Mouse (Mus musculus): ENCODE measurements around the gene Hist1h1e.

The Hist1h1e gene

GRCm38 (mm10) chr13:23622175-23622671 is at the start of gene Hist1h1e:
Gene Hist1h1e (minus strand): TSS chr13:23622558.
- peak; percentile 84 to 88 for DNase-seq (ENCODE audit: low spot score in 2 of 2)

GRCm38 (mm10) chr13:23662536-23662935 is 40.2 kb upstream of the Hist1h1e start:
- no peak for DNase-seq (ENCODE audit: low spot score in 2 of 2)

GRCm38 (mm10) chr13:23659636-23660366 is 37.4 kb upstream of the Hist1h1e start:
- no peak for DNase-seq (ENCODE audit: low spot score in 2 of 2)

DNA sequence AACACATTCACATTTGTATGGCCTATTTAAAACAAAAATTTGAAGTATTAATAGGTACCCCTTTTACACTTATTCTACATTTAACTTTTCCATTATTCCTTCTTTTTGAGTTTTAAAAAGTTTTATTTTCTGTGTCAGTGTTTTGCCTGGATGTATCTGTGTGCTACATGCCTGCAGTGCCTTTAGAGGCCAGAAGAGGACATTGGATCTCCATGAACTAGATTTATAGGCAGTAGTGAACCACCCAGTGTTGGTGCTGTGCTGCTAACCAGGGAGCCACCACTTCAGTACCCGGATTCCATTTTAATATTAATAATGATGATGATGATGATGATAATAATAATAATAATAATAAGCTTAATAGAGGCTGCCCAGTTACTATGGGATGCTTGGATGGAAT is 8.3 kb upstream of the Hist1h1e start:
- no peak for DNase-seq (ENCODE audit: low spot score in 2 of 2)

DNA sequence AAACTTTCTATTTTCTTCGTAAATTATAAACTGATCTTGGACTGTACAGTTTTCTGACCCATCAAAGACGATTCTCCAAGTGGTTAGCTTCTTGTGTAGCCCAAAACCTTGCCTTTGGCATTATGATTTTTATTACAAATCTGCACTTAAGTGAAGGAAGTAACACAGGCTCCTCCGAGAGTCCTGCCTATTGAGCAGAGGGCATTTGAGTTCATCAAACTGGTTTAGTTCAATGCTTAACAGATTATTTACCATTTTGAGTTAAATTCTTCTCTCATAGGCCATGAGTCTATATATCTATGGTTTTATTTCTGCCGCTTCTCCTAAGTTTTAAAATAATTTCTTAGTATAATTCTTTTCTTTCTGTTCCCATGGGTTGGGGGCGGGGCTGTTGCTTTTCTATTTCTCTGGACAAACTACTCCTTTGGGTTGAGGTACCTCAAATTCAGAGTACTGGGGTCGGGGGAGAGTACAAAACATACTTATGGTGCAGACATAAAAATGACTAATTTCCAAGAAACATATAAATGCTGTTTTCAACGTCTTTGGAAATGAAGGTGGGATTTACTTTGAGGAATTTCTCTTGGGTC is 598 bp upstream of the Hist1h1e start:
- DNase-seq (ENCODE audit: low spot score in 2 of 2): no peak

DNA sequence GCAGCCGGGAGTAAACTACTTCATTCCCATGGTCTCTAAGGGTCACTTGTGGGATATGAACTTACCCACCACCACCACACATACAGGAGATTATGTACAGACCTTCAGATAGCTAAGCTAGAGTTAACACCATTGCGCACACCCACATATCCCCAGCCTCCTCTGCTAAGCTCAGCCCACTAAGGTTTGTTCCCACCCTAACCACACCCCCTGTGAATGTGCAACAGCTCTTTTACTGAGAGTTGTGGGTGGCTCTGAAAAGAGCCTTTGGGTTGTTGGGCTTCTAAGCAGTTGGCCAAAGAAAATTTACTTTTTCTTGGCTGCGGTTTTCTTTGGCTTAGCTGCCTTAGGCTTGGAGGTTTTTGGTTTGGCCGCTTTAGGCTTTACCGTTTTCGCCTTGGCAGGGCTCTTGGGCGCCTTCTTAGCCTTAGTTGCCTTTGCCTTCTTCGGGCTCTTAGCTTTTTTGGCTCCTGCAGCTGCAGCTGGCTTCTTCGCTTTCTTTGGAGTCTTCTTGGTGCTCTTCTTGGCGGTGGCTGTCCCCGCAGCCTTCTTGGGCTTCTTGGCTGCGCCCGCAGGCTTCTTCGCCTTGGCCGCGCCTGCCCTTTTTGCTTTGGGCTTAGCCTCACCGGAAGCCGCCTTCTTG is 705 bp downstream of the Hist1h1e start:
- DNase-seq (ENCODE audit: low spot score in 2 of 2): peak in 1 of 2 experiments; percentile 70

- DNase-seq (ENCODE audit: low spot score in 2 of 2): peak; percentile 76 to 83
These were observed 1.4 kb downstream of the Hist1h1e start, which contains the start of gene Hist1h2be for GRCm38 (mm10) chr13:23620733-23621531. Gene Hist1h2be (minus strand): TSS chr13:23621124.

DNA sequence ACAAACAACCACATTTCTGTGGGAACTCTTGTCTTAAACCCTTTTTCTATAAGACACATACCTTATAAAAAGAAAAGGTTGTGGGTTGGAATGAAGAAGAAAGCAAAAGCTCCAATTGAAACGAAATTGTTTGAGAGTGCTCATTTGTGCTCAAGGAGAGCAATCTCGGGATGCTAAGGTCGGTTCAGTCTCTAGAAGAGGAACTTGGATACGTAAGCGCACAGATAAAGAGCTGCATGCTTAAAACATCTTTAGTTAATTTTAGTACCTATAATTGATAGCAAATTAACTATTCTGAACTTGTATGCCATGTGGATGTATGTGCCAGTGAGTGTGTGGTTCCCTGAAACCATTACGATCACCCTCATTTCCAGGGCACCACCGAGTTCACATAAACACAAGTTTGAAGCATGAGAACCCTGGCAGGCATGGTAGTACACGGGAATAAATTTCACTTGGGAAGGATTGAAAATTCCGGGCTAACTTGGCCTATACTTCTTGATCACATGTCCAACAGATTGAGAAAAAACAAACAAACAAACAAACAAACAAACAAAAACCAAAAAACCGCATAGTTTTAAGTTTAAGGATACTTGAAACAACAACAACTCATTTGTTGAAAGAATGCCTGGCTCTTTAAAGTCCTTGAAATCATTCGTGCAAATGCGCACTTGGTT is 2.2 kb downstream of the Hist1h1e start:
- peak in 1 of 2 experiments; percentile 6 for DNase-seq (ENCODE audit: low spot score in 2 of 2)

DNA sequence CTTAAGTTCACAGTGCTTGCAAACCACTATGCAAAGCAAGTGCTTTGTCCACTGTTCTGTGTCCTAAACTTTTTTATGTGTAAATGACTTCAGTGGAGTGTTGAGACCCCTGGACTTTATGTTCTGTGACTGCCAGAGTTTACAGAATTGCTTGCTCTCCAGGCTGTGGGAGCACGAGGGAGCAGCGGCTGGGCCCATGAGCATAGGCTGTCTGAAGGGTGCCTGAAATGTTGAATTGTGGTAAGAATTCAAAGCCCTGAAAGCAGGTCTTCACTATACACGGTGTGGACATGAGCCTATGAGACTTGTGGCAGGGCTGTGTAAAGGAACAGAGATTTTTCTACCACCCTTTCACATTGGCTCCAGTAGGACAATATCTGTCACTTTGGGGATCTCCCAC is 10.7 kb downstream of the Hist1h1e start:
- no peak for DNase-seq (ENCODE audit: low spot score in 2 of 2)

- no peak for DNase-seq (ENCODE audit: low spot score in 2 of 2)
These were observed 12.0 kb downstream of the Hist1h1e start for GRCm38 (mm10) chr13:23610393-23610792.

DNA sequence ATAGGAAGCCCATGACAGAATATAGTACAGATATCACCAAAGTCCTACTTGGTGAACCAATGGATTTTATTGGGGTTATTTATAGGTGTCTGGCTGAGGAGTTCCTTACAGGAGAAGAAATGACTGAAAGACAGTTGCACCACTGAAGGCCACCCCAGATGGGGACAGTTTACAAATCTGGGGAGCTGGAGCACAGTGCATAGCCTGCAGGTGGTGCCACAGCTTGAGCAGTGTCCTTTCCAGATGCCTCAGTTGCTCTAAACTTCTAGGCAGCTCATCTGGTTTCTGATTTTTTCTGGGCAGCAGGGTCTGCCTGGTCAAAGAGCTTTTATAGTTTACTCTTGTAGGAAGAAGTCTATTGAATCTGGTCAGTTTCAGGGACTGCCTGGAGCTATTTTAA is 12.5 kb downstream of the Hist1h1e start:
- no peak for DNase-seq (ENCODE audit: low spot score in 2 of 2)

GRCm38 (mm10) chr13:23609209-23609608 is 13.1 kb downstream of the Hist1h1e start:
- no peak for DNase-seq (ENCODE audit: low spot score in 2 of 2)

DNA sequence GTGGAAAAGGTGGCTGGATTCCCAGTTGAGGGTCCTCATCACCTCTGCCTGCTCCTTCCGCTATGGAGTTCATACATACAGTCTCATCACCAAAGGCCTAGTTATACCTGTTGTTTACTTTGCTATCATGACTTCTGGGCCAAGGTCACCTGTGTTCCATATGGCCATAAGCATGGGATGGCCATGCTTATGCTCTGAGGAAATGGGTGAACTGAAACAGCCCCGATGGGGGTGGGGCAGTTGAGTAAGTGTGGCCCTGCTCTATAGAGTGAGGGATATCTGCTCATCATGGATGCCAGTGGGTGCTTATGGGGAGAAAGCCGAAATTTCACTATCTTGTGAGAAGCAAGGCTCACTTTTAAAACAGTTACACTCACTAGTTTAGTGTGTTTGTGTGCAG is 17.3 kb downstream of the Hist1h1e start:
- no peak for DNase-seq (ENCODE audit: low spot score in 2 of 2)

DNA sequence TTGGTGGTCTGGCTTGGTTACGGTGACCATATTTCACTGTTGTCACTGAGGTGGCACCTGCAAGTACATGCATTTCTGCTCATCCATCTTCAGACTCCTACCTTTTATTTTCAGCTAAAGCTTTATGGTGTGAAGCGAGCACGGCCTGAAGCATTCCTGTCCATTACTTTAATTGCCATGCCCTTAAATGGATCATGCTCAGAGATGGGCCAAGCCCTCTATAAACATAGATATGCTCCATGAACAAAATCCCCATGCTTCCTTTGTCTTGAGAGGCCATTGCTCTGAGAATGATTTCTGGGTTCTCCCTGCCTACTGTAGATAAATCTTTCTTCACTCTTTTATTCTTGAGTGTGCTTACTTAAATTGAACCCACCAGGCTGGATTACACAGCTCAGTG is 17.9 kb downstream of the Hist1h1e start:
- no peak for DNase-seq (ENCODE audit: low spot score in 2 of 2)

DNA sequence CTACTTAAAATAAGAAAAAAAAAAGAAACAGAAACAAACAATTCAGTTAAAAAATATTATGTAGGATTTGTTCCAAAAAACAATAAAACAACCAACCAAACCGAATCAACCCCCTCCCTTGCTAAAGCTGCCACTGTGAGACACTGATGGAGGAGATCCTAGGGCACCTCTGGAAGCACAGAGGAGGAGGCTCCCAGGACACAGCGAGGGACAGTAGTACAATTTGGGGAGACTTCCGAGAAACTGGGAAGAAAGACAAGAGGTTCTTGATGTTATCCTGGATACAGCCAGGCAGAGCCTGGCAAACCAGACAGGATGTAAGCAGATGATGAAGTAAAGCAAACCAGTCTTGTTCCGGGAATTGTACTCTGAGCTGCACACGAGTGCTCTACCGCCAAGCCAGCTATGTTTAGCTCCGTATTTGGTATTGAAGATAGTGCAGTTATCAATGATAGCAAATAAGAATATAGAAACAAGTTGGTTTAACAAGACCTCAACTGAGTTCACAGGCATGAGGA is 19.1 kb downstream of the Hist1h1e start:
- DNase-seq (ENCODE audit: low spot score in 2 of 2): no peak

DNA sequence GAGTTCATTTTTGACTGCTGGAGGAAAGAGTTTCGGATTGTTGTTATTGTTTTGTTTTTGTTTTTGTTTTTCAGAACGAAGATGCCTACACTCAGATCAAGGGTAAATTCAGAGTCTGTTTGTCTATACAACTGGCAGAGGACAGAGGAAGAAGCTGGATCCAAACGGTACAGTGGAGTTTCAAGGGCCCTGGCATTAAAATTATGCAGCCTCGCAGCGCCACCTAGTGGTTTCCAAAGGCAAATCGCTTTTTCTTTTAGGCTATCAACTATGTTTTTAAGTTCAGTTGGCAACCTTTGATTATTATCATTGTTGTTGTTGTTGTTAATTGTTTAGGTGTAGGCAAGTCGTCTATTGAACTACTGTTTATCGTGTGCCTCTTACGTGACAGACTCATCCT is 24.4 kb downstream of the Hist1h1e start:
- DNase-seq (ENCODE audit: low spot score in 2 of 2): peak in 1 of 2 experiments; percentile 72

- no peak for DNase-seq (ENCODE audit: low spot score in 2 of 2)
These were observed 26.6 kb downstream of the Hist1h1e start for GRCm38 (mm10) chr13:23595622-23596372.

DNA sequence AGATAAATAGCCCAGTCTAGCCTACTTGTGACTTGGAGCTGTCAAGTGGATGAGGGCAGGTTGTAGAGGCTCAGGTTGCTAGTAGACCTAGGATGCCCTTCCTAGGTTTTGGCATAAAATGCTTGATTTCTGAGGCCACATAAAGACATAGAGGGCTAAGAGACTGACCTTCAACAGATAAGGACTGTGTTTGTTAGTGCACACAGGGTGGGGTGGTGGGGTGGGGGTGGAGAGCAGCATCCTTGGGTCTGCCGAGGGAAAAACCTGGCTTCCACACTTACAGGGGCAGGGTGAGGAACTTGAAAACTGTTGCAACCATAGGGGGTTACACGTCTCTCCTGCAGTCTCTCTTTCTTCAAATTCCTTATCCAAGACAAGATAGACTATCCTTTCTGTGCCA is 27.2 kb downstream of the Hist1h1e start:
- DNase-seq (ENCODE audit: low spot score in 2 of 2): no peak

DNA sequence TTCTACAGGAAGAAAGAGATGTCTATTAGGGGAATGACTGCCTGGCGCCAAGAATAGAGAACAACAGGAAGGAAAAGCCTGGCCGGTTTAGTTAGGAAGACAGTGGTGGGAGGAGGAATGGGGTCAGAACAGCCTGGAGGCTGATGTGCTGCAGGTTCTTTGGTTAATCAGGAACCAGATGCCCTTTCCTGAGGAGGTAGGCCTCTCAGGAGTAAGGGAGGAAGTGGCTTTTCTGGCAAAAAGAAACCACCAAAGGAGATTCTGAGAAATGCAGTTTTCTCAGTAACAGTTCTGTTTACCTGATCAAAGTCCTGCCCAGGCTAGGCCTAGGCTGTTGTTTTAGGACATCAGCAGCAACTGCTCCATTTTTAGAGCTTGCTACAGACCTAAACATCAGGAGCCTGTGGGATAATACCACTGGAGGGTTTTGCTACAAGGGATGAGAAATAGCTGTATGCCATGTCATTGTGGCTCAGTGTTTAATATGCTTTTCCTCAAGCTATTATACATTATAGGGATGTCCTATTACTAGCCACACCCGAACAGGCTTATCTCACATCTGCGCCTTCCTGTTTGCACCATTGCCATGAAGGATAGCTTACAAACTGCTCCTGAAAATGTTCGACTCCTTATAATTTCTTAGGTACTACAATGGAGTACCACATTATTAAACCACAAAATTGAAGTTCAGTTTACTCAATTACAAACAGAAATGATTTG is 29.1 kb downstream of the Hist1h1e start:
- DNase-seq (ENCODE audit: low spot score in 2 of 2): no peak

DNA sequence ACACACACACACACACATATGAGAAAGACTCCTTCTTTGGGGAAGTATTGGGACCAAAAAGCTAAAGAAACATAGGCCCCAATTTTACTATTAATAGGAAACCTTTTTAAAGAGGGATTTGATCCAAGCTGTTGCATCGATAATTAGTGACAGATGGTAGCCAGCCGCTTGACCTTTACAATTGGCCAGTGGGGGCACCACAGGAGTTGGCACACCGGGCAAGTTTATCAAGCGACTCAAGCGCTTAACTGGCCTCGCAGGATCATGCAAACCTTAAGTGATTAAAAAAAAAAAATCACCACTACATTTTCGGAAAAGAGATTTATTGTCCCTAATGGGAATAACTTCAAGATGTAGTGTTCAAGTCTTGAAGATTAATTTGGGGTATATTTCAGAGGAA is 29.7 kb downstream of the Hist1h1e start:
- DNase-seq (ENCODE audit: low spot score in 2 of 2): no peak
